11 mouse cellular contexts compared by ENCODE assay signal in the genomic region with DNA sequence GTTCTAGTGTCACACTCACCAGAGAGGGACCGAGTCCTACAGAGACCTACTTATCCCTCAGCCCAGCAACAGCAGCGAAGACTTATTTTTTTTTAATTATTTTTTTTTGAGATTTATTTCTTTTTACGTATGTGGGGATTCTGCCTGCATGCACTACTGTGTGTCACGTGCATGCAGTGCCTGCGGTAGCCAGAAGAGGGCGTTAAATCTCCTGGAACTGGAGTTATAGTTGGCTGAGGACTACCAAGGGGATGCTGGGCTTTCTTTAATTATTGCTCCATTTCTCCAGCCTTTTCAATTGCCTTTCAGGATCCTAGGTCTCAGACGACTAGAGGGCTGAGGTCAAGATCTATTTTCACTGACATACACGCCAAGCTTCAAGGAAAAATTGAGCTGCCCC. TPM values are rescaled to one million over a fixed set of nuclear protein-coding genes. Genes with fewer than 3 reads are reported as not detected.
DNase-seq lines count a peak whose midpoint lies in the region; ATAC-seq and TF ChIP-seq lines count a peak whose summit lies in the region.
"Had no signal": no experiment of that assay in that cellular context is flagged by ENCODE, and none has a peak within 500 bp of the region (broad histone marks: within the 10 kb centered on the region; RNA-seq: fewer than 3 reads in every experiment).

No protein-coding gene starts in this region.

- peak; percentile 57 for ATAC-seq in megakaryocyte progenitor cell, adult 5-6 weeks (replicated peaks; ENCODE audit: poor library complexity)
- no peak for ATAC-seq in inflammation-experienced regulatory T-cells, adult 6 months

- H3K4me3 ChIP-seq in layer of hippocampus, adult 2 months, result no peak overlapping the region
- H3K4me3 ChIP-seq in C2C12 (ENCODE audit: insufficient read depth, poor library complexity, severe bottlenecking), result no peak overlapping the region
- H3K4me3 ChIP-seq: limb, embryonic 15.5 days had no signal

- H3K36me3 ChIP-seq in C2C12 (ENCODE audit: control insufficient read depth, insufficient read depth), result peaks cover 71% of the 10 kb centered on the region
- H3K36me3 ChIP-seq: limb, embryonic 15.5 days had no signal

- H3K27ac ChIP-seq in layer of hippocampus, adult 2 months, result peak overlapping the region; percentile 12; the same call in 1 of the 2 replicates
- H3K27ac ChIP-seq: limb, embryonic 15.5 days had no signal

- peak; percentile 27 for DNase-seq in adrenal gland, adult 2 months
- DNase-seq in adrenal gland, postnatal 4 days (ENCODE audit: low spot score in 2 of 2), result no peak
- DNase-seq in layer of hippocampus, adult 2 months (ENCODE audit: low spot score in 2 of 2), result peak in 1 of 2 experiments; percentile 60
- no peak for DNase-seq in layer of hippocampus, adult 9-11 months
- peak; percentile 76 for DNase-seq in embryo, embryonic 10.5 days (ENCODE audit: low spot score)

- TF ChIP-seq CTCF in layer of hippocampus, adult 2 months (conservative IDR thresholded peaks at IDR 0.05), result peak; percentile 86
- peak; percentile 48 for TF ChIP-seq CTCF in C2C12 (IDR thresholded peaks at IDR 0.05; ENCODE audit: control insufficient read depth, insufficient read depth, insufficient read length)

- no peaks in the 10 kb centered on the region for H3K27me3 ChIP-seq in C2C12 (ENCODE audit: control insufficient read depth, insufficient read depth, insufficient read length)
- H3K27me3 ChIP-seq: limb, embryonic 15.5 days had no signal

- no peaks in the 10 kb centered on the region for H3K79me3 ChIP-seq in C2C12 (ENCODE audit: low read depth)

- H3ac ChIP-seq in C2C12 (ENCODE audit: control insufficient read depth, insufficient read length, low read depth), result no peak overlapping the region

- no peaks in the 10 kb centered on the region for H3K79me2 ChIP-seq in C2C12 (ENCODE audit: control insufficient read depth, insufficient read depth)

TF ChIP-seq in C2C12, 6 proteins besides CTCF, POLR2A, EP300 and RAD21:
- TF ChIP-seq USF1 (IDR thresholded peaks at IDR 0.05; ENCODE audit: low read depth) (peak; percentile 38), CEBPB (IDR thresholded peaks at IDR 0.05; ENCODE audit: low read depth) (no peak), MYOG (IDR thresholded peaks at IDR 0.05; ENCODE audit: control insufficient read depth, extremely low read depth, insufficient read length) (no peak), FOSL1 (IDR thresholded peaks at IDR 0.05; ENCODE audit: insufficient read depth, low read length, poor library complexity, severe bottlenecking) (no peak), MAX (IDR thresholded peaks at IDR 0.05) (no peak)
TF ChIP-seq in C2C12: peak in this region for 1.

RNA-seq across cellular contexts. Expression of a gene that starts 40.4 kb away (rescaled TPM):
- total RNA-seq in adrenal gland, adult 2 months (2021), result not detected
- polyA plus RNA-seq in adrenal gland, adult 2 months (2012; rRNA removed), result not detected in 2 replicates
- total RNA-seq in adrenal gland, postnatal 4 days (2021), result under 1 TPM; 0.22 to 0.37 TPM
- not detected for total RNA-seq in layer of hippocampus, adult 2 months (2021)
- not detected for polyA plus RNA-seq in C2C12 (2012; fragmentation: generic; extraction: Trizol)
- 0.17 TPM in 1 of 2 replicates, not detected in the other for total RNA-seq in megakaryocyte progenitor cell, adult 5-6 weeks (2015)
- not detected in 2 replicates for total RNA-seq in megakaryocyte progenitor cell, adult 5-6 weeks (2017)
- not detected for polyA plus RNA-seq in inflammation-experienced regulatory T-cells, adult 6 months (2017; shearing (Covaris generic))
- total RNA-seq: gastrocnemius, adult 8-10 months had no signal
- polyA plus RNA-seq: limb, embryonic 15.5 days; stomach, embryonic 14.5 days had no signal

Comparison
In these comparisons a context has a peak if more than half of its experiments do, and no peak if none do; other contexts are left out.
1. DNase-seq: peak in adrenal gland, adult 2 months (single experiment) and embryo, embryonic 10.5 days (single experiment); none in adrenal gland, postnatal 4 days (0 of 2) and layer of hippocampus, adult 9-11 months (single experiment).